Mouse (Mus musculus) hindbrain, embryonic 16.5 days (tissue): Measurements from ENCODE around the gene Olfr787. TPM values are rescaled to one million over a fixed set of nuclear protein-coding genes. Genes with fewer than 3 reads are reported as not detected.

Experiments used
- ATAC-seq: fragments of 200-750 bp; cut with Nextera tagmentation; 2 replicates; pipeline ENCODE4 v1.8.0; 2017; ENCODE audit warnings: moderate TSS enrichment, moderate library complexity
- H3K27ac ChIP-seq: fragments of 300-500 bp; sonication (generic); 2 replicates; pipeline ENCODE4 v1.5.1; 2014; ENCODE audit warnings: low read depth, mild to moderate bottlenecking, control low read depth, low read length, moderate library complexity
- H3K27me3 ChIP-seq: fragments of 300-500 bp; sonication (generic); replicated peaks from 2 replicates; pipeline ENCODE4 v1.6.1; 2014; ENCODE audit warnings: low read length; ENCODE audit not compliant: control insufficient read depth, insufficient read depth
- H3K36me3 ChIP-seq: fragments of 300-500 bp; sonication (generic); 2 replicates; pipeline ENCODE4 v1.6.1; 2014; ENCODE audit warnings: mild to moderate bottlenecking, low read length, moderate library complexity, mixed read lengths; ENCODE audit not compliant: control insufficient read depth, insufficient read depth
- H3K4me1 ChIP-seq: fragments of 300-500 bp; sonication (generic); 2 replicates; pipeline ENCODE4 v1.6.1; 2014; ENCODE audit warnings: low read depth, low read length; ENCODE audit not compliant: control insufficient read depth, insufficient read depth
- H3K4me2 ChIP-seq: fragments of 300-500 bp; sonication (generic); 2 replicates; pipeline ENCODE4 v1.6.1; 2014; ENCODE audit warnings: mild to moderate bottlenecking, low read length, control low read depth, moderate library complexity
- H3K4me3 ChIP-seq: fragments of 300-500 bp; sonication (generic); 2 replicates; pipeline ENCODE4 v1.5.1; 2014; ENCODE audit warnings: mild to moderate bottlenecking, low read length, control low read depth, moderate library complexity
- H3K9ac ChIP-seq: fragments of 300-500 bp; sonication (generic); 2 replicates; pipeline ENCODE4 v1.6.1; 2014; ENCODE audit warnings: low read depth, mild to moderate bottlenecking, control low read depth, low read length, moderate library complexity
- H3K9me3 ChIP-seq: fragments of 300-500 bp; sonication (generic); 2 replicates; pipeline ENCODE4 v1.6.1; 2014; ENCODE audit warnings: mild to moderate bottlenecking, low read length, moderate library complexity; ENCODE audit not compliant: control insufficient read depth
- WGBS: fragments of 180-500 bp; shearing (Covaris S2); extraction: QIAGEN DNeasy Blood & Tissue Kit; methylation state at CpG from one replicate; pipeline ENCODE4 v1.1.7; 2014; 5-methylcytosine and 5-hydroxymethylcytosine counted together
- polyA plus RNA-seq: library from polyadenylated mRNA; unstranded; fragments of >200 nt; fragmentation: Nextera tagmentation; extraction: Ambion mirVana; gene quantifications from 2 replicates; pipeline ENCODE4 v1.2.1, GENCODE M21; 2015

Olfr787 gene
- not detected in 2 replicates for polyA plus RNA-seq

- Histone ChIP-seq H3K36me3 (no peaks in the 10 kb centered on the region), H3K4me2 (no peak within 1 kb of the TSS), H3K4me1 (no peaks in the 10 kb centered on the region), H3K27ac (no peak within 1 kb of the TSS), H3K9ac (no peak within 1 kb of the TSS), H3K9me3 (no peaks in the 10 kb centered on the region), H3K4me3 (no peak within 1 kb of the TSS), H3K27me3 (no peaks in the 10 kb centered on the region)
- no peak for ATAC-seq
- 82% methylated on average over 3 of the region's 3 CpGs for WGBS
Measured at GRCm38 (mm10) chr10:129461562-129461961, at the start of gene Olfr787. TSS of gene Olfr787 (plus strand) at chr10:129461862.

DNA sequence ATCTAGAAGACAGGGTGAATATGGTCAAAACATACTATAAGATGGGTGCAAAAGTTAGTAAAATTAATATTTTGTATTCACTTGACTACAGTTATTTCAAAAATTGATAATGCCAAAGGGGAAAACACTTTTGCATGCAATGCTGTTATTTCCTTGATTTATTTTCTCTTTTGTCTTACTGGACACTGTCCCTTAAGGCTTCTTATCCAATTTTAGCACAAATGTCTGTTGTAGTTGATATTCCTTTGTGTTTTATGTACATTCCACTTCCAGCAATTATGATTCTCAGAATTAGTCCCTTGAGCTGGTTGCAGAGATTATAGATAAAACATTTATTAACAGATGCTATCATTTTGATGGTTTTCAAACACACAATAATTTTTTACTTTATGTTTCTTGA, 34.7 kb upstream of the Olfr787 start, which contains the start of gene Olfr786:
TSS of gene Olfr786 (plus strand) at position 301 of the 400 bp plus-strand sequence.
- H3K9me3 ChIP-seq, result no peaks in the 10 kb centered on the region
- H3K27me3 ChIP-seq, result no peaks in the 10 kb centered on the region
- H3K4me1 ChIP-seq, result no peaks in the 10 kb centered on the region
- no peak within 1 kb of the TSS for H3K4me3 ChIP-seq
- H3K36me3 ChIP-seq, result no peaks in the 10 kb centered on the region
- H3K27ac ChIP-seq, result no peak within 1 kb of the TSS
- no peak within 1 kb of the TSS for H3K4me2 ChIP-seq
- no peak within 1 kb of the TSS for H3K9ac ChIP-seq
- no peak for ATAC-seq

DNA sequence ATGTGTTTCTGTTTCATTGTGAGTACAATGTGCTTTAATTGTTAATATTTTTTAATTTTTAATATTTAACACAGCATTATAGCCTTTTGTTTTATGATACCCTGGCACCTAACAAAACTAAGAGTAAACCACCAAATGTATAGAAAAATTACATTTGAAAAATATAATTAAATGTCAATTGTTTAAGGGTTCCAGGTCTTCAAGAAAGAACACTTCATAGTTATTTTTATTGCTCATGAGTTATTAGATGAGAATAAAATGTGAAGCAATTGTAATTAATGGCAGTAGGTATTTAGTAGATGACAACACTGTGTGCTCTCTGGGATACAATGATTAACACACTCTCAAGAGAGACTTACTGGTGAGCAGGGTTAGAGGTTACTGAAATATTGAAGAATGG, 9.0 kb downstream of the Olfr787 start, which contains the start of gene Olfr788:
TSS of gene Olfr788 (plus strand) at position 301 of the 400 bp plus-strand sequence.
- no peak for ATAC-seq
- H3K9me3 ChIP-seq, result no peaks in the 10 kb centered on the region
- no peak within 1 kb of the TSS for H3K4me3 ChIP-seq
- H3K27me3 ChIP-seq, result no peaks in the 10 kb centered on the region
- H3K27ac ChIP-seq, result no peak within 1 kb of the TSS
- no peak within 1 kb of the TSS for H3K9ac ChIP-seq
- no peaks in the 10 kb centered on the region for H3K36me3 ChIP-seq
- no peak within 1 kb of the TSS for H3K4me2 ChIP-seq
- no peaks in the 10 kb centered on the region for H3K4me1 ChIP-seq

DNA sequence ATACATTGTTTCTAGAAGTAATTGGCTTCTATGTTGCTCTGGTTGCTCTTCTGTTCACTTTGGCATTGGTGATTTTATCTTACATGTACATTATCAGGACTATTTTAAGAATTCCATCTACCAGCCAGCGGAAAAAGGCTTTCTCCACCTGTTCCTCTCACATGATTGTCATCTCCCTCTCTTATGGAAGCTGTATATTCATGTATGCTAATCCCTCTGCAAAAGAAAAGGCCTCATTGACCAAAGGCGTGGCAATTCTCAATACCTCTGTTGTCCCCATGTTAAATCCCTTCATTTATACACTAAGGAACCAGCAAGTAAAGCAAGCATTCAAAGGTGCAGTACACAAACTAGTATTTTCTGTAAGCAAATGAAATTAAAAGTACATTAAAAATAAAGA, 11.6 kb downstream of the Olfr787 start:
- no peak overlapping the region for H3K4me2 ChIP-seq
- H3K27me3 ChIP-seq, result no peaks in the 10 kb centered on the region
- H3K4me3 ChIP-seq, result no peak overlapping the region
- H3K27ac ChIP-seq, result no peak overlapping the region
- no peak overlapping the region for H3K9ac ChIP-seq
- no peaks in the 10 kb centered on the region for H3K9me3 ChIP-seq
- 62% methylated on average over 2 of the region's 2 CpGs for WGBS
- H3K36me3 ChIP-seq, result no peaks in the 10 kb centered on the region
- no peak for ATAC-seq
- H3K4me1 ChIP-seq, result no peaks in the 10 kb centered on the region

DNA sequence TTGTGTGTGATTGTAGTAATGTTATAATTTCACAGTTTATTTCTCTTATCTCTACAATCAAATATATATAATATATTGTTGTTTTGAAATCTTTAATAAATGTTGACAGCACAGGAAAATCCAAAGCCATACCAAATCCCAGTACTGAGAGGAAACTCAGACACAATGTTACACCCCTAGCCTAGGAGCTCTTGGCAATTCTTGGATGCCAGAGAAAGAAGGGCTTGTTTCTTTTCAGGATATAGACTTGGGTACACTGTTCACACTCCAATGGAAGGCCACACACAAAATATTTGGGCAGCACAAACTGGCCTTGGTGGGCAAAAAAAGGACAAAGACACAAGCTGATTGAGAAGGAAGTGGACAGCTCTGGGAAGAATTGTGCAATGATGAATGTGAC, 12.1 kb downstream of the Olfr787 start:
- Histone ChIP-seq H3K27me3 (no peaks in the 10 kb centered on the region), H3K27ac (no peak overlapping the region), H3K4me1 (no peaks in the 10 kb centered on the region), H3K4me2 (no peak overlapping the region), H3K4me3 (no peak overlapping the region), H3K9me3 (no peaks in the 10 kb centered on the region), H3K36me3 (no peaks in the 10 kb centered on the region), H3K9ac (no peak overlapping the region)
- no peak for ATAC-seq

- H3K4me2 ChIP-seq, result no peak within 1 kb of the TSS
- H3K9ac ChIP-seq, result no peak within 1 kb of the TSS
- WGBS, result 64% methylated on average over 2 of the region's 2 CpGs
- no peak within 1 kb of the TSS for H3K27ac ChIP-seq
- no peaks in the 10 kb centered on the region for H3K36me3 ChIP-seq
- H3K4me1 ChIP-seq, result no peaks in the 10 kb centered on the region
- H3K27me3 ChIP-seq, result no peaks in the 10 kb centered on the region
- ATAC-seq, result no peak
- H3K4me3 ChIP-seq, result no peak within 1 kb of the TSS
- no peaks in the 10 kb centered on the region for H3K9me3 ChIP-seq
Measured at GRCm38 (mm10) chr10:129484452-129484851, 22.8 kb downstream of the Olfr787 start, which contains the start of gene Olfr789. TSS of gene Olfr789 (plus strand) at chr10:129484752.

- no peak overlapping the region for H3K4me2 ChIP-seq
- no peak overlapping the region for H3K27ac ChIP-seq
- no peaks in the 10 kb centered on the region for H3K27me3 ChIP-seq
- H3K4me3 ChIP-seq, result no peak overlapping the region
- no peaks in the 10 kb centered on the region for H3K4me1 ChIP-seq
- ATAC-seq, result no peak
- no peaks in the 10 kb centered on the region for H3K9me3 ChIP-seq
- 82% methylated on average over 2 of the region's 2 CpGs for WGBS
- H3K36me3 ChIP-seq, result no peaks in the 10 kb centered on the region
- H3K9ac ChIP-seq, result no peak overlapping the region
Measured at GRCm38 (mm10) chr10:129490101-129490500, 28.4 kb downstream of the Olfr787 start.

GRCm38 (mm10) chr10:129498192-129498591, 36.5 kb downstream of the Olfr787 start, which contains the start of gene Olfr790:
TSS of gene Olfr790 (plus strand) at chr10:129498492.
- no peaks in the 10 kb centered on the region for H3K4me1 ChIP-seq
- no peak within 1 kb of the TSS for H3K27ac ChIP-seq

More at GRCm38 (mm10) chr10:129498192-129498591, 36.5 kb downstream of the Olfr787 start, which contains the start of gene Olfr790:
- Histone ChIP-seq H3K27me3 (no peaks in the 10 kb centered on the region), H3K9me3 (no peaks in the 10 kb centered on the region), H3K36me3 (no peaks in the 10 kb centered on the region), H3K4me3 (no peak within 1 kb of the TSS), H3K9ac (no peak within 1 kb of the TSS), H3K4me2 (no peak within 1 kb of the TSS)
- ATAC-seq, result no peak
